Mouse (Mus musculus) heart, embryonic 14.5 days (tissue): ENCODE results near the gene Pi4kb. TPM values are rescaled to one million over a fixed set of nuclear protein-coding genes. Genes with fewer than 3 reads are reported as not detected.
"Not testable (repeated sequence)": the region's sequence is repeated elsewhere in the genome, so short reads cannot be mapped to it uniquely, and the experiment has no call there.

Experiments used
- ATAC-seq: fragments of 200-750 bp; cut with Nextera tagmentation; 2 replicates; pipeline ENCODE4 v1.8.0; 2017; ENCODE audit warnings: low read depth, moderate TSS enrichment; ENCODE audit not compliant: insufficient number of reproducible peaks, insufficient read depth, low FRiP score
- H3K27ac ChIP-seq, 2 experiments: fragments of 200-500 bp in 1 of 2; fragments of 300-500 bp in 1 of 2; sonication (generic) in 1 of 2; replicated peaks in 1 of 2; 2 replicates each; pipeline ENCODE4 v1.5.1; 2012 to 2014; ENCODE audit warnings: low read depth in 2 of 2, low read length in 2 of 2, control low read depth in 1 of 2, mild to moderate bottlenecking in 1 of 2, mixed read lengths in 1 of 2; ENCODE audit not compliant: control insufficient read depth in 1 of 2, insufficient read depth in 1 of 2
- H3K27me3 ChIP-seq: fragments of 300-500 bp; sonication (generic); 2 replicates; pipeline ENCODE4 v1.6.1; 2014; ENCODE audit warnings: mild to moderate bottlenecking, low read length, control low read depth; ENCODE audit not compliant: control insufficient read depth, insufficient read depth
- H3K36me3 ChIP-seq: fragments of 300-500 bp; sonication (generic); 2 replicates; pipeline ENCODE4 v1.6.1; 2014; ENCODE audit warnings: mild to moderate bottlenecking, control low read depth, low read length, mixed read lengths; ENCODE audit not compliant: control insufficient read depth, insufficient read depth
- H3K4me1 ChIP-seq, 2 experiments: fragments of 200-500 bp in 1 of 2; fragments of 300-500 bp in 1 of 2; sonication (generic) in 1 of 2; 2 replicates each; pipeline ENCODE4 v1.6.1; 2012 to 2014; ENCODE audit warnings: low read length in 2 of 2, control low read depth in 1 of 2, mixed read lengths in 1 of 2; ENCODE audit not compliant: control insufficient read depth in 2 of 2, insufficient read depth in 2 of 2
- H3K4me2 ChIP-seq: fragments of 300-500 bp; sonication (generic); 2 replicates; pipeline ENCODE4 v1.6.1; 2014; ENCODE audit warnings: mild to moderate bottlenecking, low read length
- H3K4me3 ChIP-seq, 2 experiments: fragments of 200-500 bp in 1 of 2; fragments of 300-500 bp in 1 of 2; sonication (generic) in 1 of 2; 2 replicates each; pipeline ENCODE4 v1.5.1; 2012 to 2014; ENCODE audit warnings: low read length in 2 of 2, mild to moderate bottlenecking in 2 of 2, control low read depth in 1 of 2, low read depth in 1 of 2, moderate library complexity in 1 of 2; ENCODE audit not compliant: control insufficient read depth in 1 of 2, insufficient read depth in 1 of 2
- H3K9ac ChIP-seq: fragments of 300-500 bp; sonication (generic); 2 replicates; pipeline ENCODE4 v1.6.1; 2014; ENCODE audit warnings: mild to moderate bottlenecking, low read length
- H3K9me3 ChIP-seq: fragments of 300-500 bp; sonication (generic); 2 replicates; pipeline ENCODE4 v1.6.1; 2016; ENCODE audit warnings: low read length, control low read depth; ENCODE audit not compliant: control insufficient read depth
- WGBS: fragments of 180-500 bp; shearing (Covaris S2); extraction: QIAGEN DNeasy Blood & Tissue Kit; methylation state at CpG from one replicate; pipeline ENCODE4 v1.1.7; 2014; 5-methylcytosine and 5-hydroxymethylcytosine counted together
- polyA plus RNA-seq: library from polyadenylated mRNA; unstranded; fragments of >200 nt; fragmentation: Nextera tagmentation; extraction: Ambion mirVana; gene quantifications from 2 replicates; pipeline ENCODE4 v1.2.1, GENCODE M21; 2014

Pi4kb gene
- polyA plus RNA-seq, 1 experiment from 2014 or later, result 17.4 TPM

- peak overlapping the region; percentile 83 to 88 for H3K4me3 ChIP-seq
- H3K4me2 ChIP-seq, result peak overlapping the region; percentile 89
- peak overlapping the region; percentile 98 to 99 for H3K27ac ChIP-seq
- no peaks in the 10 kb centered on the region for H3K9me3 ChIP-seq
- H3K36me3 ChIP-seq, result peaks cover 8% of the 10 kb centered on the region
- H3K9ac ChIP-seq, result peak overlapping the region; percentile 84
- WGBS, result 4% methylated on average over 21 of the region's 21 CpGs
- no peaks in the 10 kb centered on the region for H3K27me3 ChIP-seq
- no peak for ATAC-seq
- peaks cover 3 to 20% of the 10 kb centered on the region in 2 experiments; a peak in 3 of 4 replicates for H3K4me1 ChIP-seq
Observed at GRCm38 (mm10) chr3:95016532-95017056, 42.1 kb downstream of the Pi4kb start.

GRCm38 (mm10) chr3:95018741-95019140 is 44.2 kb downstream of the Pi4kb start:
- 72% methylated on average over 2 of the region's 2 CpGs for WGBS
- no peak overlapping the region for H3K9ac ChIP-seq
- no peaks in the 10 kb centered on the region for H3K36me3 ChIP-seq

GRCm38 (mm10) chr3:95020956-95021355 is 46.4 kb downstream of the Pi4kb start:
- H3K9me3 ChIP-seq, H3K27ac ChIP-seq, H3K4me2 ChIP-seq, ATAC-seq, H3K9ac ChIP-seq, H3K4me3 ChIP-seq, H3K27me3 ChIP-seq, H3K36me3 ChIP-seq: not testable (repeated sequence)
- peaks cover 12 to 26% of the 10 kb centered on the region in 2 experiments for H3K4me1 ChIP-seq
- 82% methylated on average over 4 of the region's 5 CpGs for WGBS

More at GRCm38 (mm10) chr3:95018741-95019140, 44.2 kb downstream of the Pi4kb start:
- Histone ChIP-seq H3K27ac (no peak overlapping the region), H3K4me2 (no peak overlapping the region), H3K27me3 (no peaks in the 10 kb centered on the region), H3K4me1 (peaks cover 3 to 14% of the 10 kb centered on the region in 2 experiments; a peak in 3 of 4 replicates), H3K9me3 (no peaks in the 10 kb centered on the region), H3K4me3 (no peak overlapping the region)
- ATAC-seq, result no peak

GRCm38 (mm10) chr3:95024551-95024950 is 50.0 kb downstream of the Pi4kb start:
- peak overlapping the region; percentile 17 to 30 for H3K4me3 ChIP-seq
- peak; percentile 65 for ATAC-seq
- H3K9ac ChIP-seq, result peak overlapping the region; percentile 65
- H3K36me3 ChIP-seq, result peaks cover under 1% of the 10 kb centered on the region; the same call in 1 of the 2 replicates
- peaks cover 20 to 30% of the 10 kb centered on the region in 2 experiments for H3K4me1 ChIP-seq
- no peaks in the 10 kb centered on the region for H3K27me3 ChIP-seq
- 6% methylated on average over 11 of the region's 11 CpGs for WGBS
- peak overlapping the region; percentile 57 to 80 for H3K27ac ChIP-seq
- H3K4me2 ChIP-seq, result peak overlapping the region; percentile 69
- no peaks in the 10 kb centered on the region for H3K9me3 ChIP-seq

GRCm38 (mm10) chr3:95025202-95025601 is 50.7 kb downstream of the Pi4kb start:
- Histone ChIP-seq H3K4me1 (peaks cover 20 to 30% of the 10 kb centered on the region in 2 experiments), H3K36me3 (peaks cover 7% of the 10 kb centered on the region; the same call in 1 of the 2 replicates), H3K27me3 (no peaks in the 10 kb centered on the region), H3K9me3 (no peaks in the 10 kb centered on the region), H3K9ac (peak overlapping the region; percentile 65), H3K4me3 (peak overlapping the region in 1 of 2 experiments; percentile 30; a peak in 1 of 4 replicates), H3K27ac (peak overlapping the region; percentile 42 to 80; a peak in 2 of 4 replicates), H3K4me2 (peak overlapping the region; percentile 69)
- 24% methylated on average over 5 of the region's 5 CpGs for WGBS
- ATAC-seq, result 0 out of 2 replicates have a peak, but pooled peaks have one; percentile 2

- Histone ChIP-seq H3K4me2 (no peak overlapping the region), H3K4me3 (no peak overlapping the region), H3K9me3 (no peaks in the 10 kb centered on the region), H3K36me3 (peaks cover 26% of the 10 kb centered on the region), H3K9ac (no peak overlapping the region), H3K27ac (no peak overlapping the region), H3K27me3 (no peaks in the 10 kb centered on the region), H3K4me1 (peaks cover 20 to 30% of the 10 kb centered on the region in 2 experiments)
- 50% methylated on average over 5 of the region's 5 CpGs for WGBS
- no peak for ATAC-seq
Observed at GRCm38 (mm10) chr3:95027057-95027645, 52.6 kb downstream of the Pi4kb start.

- H3K4me3 ChIP-seq, result no peak overlapping the region
- H3K4me1 ChIP-seq, result peaks cover 20 to 30% of the 10 kb centered on the region in 2 experiments
- H3K4me2 ChIP-seq, result no peak overlapping the region
- no peak for ATAC-seq
- WGBS, result 38% methylated on average over 5 of the region's 5 CpGs
- no peak overlapping the region for H3K9ac ChIP-seq
- H3K36me3 ChIP-seq, result peaks cover 32% of the 10 kb centered on the region
- H3K27ac ChIP-seq, result 0 out of 4 replicates have a peak overlapping the region, but pooled peaks of 1 of the 2 experiments have one; percentile 8
- no peaks in the 10 kb centered on the region for H3K9me3 ChIP-seq
- no peaks in the 10 kb centered on the region for H3K27me3 ChIP-seq
Observed at GRCm38 (mm10) chr3:95027701-95028100, 53.2 kb downstream of the Pi4kb start.
